Mouse (Mus musculus) naive thymus-derived CD4-positive, alpha-beta T cell, adult 2 months (primary cell): ENCODE results near the gene Psme2.
A peak's percentile ranks its signal among the peaks of the same experiment; 100 is the strongest.

Experiments
- DNase-seq: peaks from one replicate; pipeline ENCODE4 v3.0.0-alpha.2; 2011; ENCODE audit warnings: low read depth

The Psme2 gene

DNA sequence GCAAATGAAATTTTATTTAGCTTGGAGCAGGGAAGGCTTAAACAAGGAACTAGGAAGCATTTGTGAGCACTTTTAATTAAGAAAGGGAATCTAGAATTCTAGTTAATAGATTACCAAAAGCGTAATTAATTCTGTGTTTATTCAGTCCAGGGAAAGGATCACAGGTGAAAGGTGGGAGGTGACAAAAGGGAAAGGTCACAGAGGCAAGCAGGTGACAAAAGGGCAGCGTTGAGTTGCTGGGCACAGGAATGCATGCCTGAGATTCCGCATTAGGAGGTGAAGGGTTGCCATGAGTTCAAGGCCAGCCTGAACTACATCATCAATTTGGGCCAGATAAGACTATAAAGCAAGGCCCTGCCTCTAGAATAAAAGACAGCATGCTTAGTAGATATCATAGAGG, 23.4 kb downstream of the Psme2 start:
- no peak for DNase-seq

DNA sequence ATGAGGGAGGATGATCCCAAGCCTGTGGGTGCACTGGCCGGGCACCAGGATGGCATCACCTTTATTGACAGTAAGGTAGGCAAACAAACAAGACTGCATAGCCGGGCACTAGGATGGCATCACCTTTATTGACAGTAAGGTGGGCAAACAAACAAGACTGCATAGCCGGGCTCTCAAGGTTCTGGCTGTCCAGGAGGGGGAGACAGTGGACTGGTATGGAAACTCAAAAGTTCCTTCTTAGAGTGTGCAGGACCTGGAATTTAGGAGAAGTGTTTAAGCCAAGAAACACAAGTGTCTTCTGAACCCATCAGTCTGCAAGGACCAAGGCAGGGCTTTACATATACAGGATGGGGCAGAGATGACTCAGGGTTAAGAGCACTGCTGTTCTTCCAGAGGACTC, 25.2 kb downstream of the Psme2 start:
- DNase-seq: no peak

DNA sequence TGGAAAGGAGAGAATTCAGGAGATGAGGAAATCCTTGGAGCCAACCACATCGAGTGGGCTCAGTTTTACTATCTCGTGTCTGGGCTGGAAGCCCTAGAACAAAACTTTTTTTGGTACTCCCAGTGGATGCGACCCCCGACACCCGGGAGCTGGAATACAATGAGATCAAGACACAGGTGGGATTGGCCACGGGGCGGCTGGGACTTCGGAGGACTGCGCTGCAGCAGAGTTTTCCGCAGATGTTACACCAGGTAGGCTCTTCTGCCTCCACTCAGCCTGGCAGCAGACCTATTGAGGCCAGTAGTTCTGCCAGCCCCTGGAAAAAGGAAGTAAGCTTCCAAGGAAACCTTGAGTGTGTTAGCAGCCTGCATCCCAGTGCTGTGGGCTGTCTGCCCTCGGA, 27.7 kb downstream of the Psme2 start:
- no peak for DNase-seq

DNA sequence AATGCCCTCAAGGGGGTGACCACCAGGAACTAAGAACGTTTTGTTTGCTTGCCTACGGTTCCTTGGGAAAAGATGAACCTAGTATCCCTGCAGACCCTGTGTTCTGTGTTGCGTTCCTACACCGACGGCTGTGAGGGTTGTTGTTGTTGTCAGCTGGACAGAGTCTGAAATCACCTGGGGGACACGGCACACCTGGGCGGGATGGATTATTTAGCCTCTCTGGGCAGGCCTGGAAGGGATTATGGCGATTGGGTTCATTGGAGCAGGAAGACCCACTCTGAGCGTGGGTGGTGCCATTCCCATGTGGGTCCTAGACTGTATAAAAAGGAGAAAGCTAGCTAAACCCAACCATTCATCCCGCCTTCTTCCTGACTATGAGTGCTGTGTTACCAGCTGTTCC, 29.1 kb downstream of the Psme2 start:
- DNase-seq: no peak

DNA sequence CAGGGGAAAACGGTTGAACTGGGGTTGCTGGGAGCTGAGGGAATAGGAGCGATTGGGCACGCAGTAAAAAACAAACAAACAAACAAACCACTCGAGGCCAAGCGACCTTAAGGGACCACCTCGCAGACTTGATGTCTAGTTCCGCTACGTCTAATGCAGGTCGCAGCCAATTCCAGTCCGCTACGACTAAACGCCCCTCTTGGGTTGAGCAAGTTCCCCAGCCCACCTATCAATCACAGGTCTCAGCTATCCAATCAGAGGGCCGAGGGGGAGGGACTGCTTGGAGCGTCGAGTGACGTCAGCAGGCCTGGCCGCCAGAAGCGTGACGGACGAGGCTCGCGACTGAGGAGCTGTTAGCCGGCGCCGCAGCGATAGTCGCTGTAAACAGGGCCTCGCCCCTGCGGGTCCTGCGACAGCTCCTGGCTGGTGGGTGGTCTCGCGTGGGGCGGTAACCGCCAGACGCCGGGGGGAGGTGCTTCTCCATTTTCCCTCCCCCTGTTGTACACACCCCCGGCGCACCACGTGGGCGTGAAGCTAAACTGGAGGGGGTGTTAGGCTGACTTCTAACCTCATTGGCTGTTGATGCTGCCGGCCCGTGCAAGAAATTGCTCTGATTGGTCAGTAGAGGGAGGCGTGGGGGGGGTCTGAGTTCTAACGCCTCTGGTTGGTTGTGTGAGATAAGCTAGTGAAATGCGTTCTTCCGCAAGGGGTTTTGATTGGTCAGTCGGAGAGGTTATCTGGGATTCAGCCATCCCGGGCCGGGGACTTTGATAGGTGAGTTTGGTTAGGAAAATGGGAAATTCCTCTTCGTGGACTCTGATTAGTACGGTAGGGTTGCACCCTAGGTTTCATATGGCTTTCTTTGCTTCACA, 30.5 kb downstream of the Psme2 start, which contains the start of gene A730061H03Rik:
Gene A730061H03Rik (minus strand): TSS at position 205 of the 872 bp plus-strand sequence.
- DNase-seq: peak; percentile 99

DNA sequence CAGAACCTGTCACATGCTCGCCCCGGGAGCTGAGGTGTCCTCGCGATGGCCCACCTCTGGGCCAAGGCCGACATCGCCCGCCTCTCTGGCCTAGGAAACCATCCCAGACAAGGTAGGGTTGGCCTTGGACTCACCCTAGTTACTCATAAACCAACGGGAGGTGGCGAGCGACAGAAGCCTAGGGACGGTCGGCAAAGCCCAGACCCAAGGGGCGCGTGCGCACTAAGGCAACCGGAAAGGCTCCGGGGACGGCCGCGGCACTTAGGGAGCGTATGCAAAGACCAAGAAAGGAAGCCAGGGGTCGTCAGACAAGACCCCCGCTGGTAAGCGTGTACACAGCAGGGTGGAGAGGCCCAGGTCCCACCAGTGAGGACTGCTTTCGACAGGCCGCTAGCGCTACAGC, 31.1 kb downstream of the Psme2 start, which contains the start of gene Dcaf11:
Gene Dcaf11 (plus strand): TSS at position 208 of the 403 bp plus-strand sequence.
- DNase-seq: peak; percentile 91

DNA sequence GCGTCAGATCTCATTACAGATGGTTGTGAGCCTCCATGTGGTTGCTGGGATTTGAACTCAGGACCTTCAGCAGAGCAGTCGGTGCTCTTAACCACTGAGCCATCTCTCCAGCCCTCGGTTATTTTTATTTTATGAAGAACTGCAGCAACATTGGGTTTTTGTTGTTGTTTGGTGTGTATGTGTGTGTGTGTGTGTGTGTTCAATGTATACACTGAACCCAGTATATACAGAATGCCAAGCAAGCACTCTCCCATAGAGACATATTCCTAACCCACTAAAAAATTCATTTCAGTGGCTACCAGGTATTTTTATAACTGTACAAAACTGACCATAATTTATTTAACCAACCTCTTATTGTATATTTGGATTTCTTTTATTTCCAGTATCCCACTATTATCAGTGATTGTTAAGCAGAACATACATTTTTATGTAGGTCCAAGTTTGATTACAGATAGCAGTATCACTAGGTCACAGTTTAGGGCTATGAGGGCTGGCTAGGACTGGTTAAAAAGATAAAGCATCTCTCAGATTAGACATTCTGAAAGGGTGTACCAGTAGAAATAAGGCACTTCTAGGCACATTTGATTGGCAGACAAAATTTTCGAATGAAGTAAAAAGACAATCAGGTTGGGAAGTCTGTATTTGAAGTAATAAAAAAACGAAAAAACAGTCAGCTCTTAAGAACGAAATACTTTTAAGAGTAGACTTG, 32.0 kb downstream of the Psme2 start:
- no peak for DNase-seq

DNA sequence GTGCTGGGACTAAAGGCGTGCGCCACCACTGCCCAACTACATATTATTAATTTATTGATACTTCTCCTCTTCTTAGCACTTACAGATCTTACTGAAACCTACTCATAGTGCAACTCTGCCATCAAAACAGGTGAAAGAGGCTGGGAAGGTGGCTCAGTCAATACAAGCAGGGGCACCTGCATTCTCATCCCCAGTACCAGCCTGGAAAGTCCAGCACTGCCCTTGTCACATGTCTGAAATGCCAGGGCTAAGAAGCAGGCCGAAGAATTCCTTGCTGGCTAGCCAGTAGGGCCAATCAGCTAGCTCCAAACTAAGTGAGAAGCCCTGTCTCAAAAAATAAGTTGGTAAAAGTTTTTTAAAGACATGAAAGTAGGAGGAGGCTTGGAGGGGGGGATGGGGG, 33.3 kb downstream of the Psme2 start:
- DNase-seq: no peak

DNA sequence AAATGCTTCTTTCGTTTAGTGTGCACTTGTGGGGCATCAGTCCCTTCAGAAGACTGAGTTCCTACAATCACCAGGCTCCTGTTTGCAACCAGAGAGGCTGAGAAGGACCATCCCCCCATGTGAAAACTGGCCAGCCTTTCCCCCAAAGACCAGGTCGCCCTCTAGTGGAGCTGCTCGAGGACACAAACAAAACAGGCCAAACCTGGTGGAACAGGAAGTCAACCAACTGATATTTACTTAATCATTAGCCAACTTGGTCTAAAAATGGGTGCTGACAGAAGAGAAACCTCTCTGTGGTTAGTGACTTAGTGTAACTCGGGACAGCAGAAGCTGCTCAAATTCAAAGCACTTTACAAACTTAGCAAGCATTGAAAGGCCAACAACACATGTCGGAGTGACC, 33.9 kb downstream of the Psme2 start:
- peak; percentile 80 for DNase-seq

DNA sequence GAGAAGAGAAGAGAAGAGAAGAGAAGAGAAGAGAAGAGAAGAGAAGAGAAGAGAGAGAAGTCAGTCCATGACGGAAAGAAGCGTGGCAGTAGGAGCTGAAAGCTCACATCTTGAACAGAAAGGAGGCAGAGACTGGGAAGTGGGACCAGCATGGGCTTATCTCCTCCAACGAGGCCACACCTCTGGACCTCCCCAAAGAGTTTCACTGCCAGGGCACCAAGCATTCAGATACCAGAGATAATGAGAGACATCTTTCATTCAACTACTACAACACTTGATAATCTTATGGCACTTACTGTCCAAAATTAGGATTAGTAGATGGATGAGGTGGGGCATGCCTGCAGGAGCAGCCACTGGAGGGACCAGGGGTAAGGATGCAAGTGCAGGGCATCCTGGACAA, 35.1 kb downstream of the Psme2 start:
- DNase-seq: no peak

DNA sequence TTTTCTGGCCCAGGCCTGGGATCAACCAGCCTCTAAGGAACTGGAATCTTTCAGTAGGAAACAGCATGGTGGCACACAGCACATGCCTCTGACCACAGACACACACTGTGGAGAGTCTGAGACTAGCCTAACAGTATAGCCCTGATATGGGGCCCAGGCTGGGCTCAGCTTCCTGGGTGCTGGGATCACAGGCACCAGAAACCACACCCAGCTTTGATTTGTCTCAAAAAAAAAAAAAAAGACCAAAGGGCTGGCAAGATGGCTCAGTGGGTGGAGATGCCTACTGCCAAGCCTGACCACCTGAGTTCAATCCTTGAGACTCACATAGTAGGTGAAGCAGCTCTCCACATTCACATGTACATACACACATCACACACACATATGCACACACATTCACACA, 36.3 kb downstream of the Psme2 start:
- DNase-seq: peak; percentile 47

DNA sequence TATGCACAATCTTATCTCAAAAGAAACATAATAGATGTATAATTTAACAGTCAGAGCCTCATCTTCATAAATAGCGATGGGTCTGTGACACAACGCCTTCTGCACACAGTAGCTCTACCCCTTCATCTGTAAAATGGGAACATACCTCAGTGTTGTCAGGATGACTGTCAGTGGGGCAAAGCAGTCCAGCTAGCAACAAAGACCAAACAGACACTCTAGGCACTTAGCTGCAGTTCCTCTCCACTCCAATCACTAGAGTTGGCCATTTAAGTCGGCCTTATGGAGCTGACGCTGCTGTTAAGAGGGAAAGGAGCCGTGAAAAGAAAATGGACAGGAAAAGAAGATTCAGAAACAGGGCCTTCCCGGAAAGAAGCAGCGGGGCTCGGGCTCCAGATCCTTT, 39.1 kb downstream of the Psme2 start:
- no peak for DNase-seq

DNA sequence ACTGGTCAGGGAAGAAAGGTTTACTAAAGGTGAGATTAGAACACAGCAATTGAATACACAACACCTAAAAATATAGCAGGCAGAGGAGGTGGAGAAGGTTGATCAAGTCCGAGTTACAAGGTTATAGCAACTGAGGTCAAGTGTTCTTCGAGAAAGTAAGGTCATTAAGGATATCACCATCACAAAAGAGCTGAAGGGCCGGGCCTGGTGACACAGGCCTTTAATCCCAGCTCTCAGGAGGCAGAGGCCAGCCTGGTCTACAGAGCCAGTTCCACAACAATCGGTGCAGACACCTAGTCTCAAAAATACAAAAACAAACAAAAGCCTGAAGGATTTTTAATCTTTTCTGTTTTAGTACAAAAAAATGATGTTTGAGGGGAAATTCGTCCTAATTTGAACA, 39.6 kb downstream of the Psme2 start:
- no peak for DNase-seq

DNA sequence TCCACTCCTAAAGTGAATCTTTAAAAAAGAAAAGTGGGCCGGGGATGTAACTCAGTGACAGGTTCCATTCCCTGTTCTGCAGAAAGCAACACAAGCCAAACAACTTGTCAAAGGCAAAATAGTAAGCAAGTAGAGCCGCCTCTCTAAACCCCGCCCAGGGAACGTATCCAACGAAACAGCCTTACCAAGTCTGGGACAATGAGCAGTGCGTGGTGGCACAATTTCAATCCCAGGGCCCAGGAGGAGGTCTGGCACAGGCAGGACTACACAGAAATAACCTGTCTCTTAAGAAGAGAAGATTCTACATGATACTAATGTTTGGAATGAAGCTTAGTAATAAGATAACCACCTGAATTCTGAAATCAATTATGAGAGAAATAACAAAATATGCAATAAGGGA, 40.7 kb downstream of the Psme2 start:
- DNase-seq: no peak

DNA sequence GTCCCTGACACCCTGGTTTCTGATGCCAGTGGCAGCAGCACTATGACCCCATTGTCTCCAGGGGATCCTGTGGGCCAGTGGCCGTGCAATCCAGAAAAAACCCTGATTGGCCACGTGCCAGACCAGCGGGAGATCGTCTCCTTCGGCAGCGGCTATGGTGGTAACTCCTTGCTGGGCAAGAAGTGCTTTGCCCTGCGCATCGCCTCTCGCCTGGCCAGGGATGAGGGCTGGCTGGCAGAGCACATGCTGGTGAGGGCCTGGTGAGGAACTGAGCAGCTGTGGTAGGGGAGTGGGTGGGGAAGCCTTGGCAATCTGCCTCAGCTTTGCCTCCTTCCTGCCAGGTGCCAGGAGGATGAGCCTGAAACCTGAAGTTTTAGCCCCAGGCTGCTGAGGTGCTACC, 46.6 kb downstream of the Psme2 start:
- DNase-seq: no peak

DNA sequence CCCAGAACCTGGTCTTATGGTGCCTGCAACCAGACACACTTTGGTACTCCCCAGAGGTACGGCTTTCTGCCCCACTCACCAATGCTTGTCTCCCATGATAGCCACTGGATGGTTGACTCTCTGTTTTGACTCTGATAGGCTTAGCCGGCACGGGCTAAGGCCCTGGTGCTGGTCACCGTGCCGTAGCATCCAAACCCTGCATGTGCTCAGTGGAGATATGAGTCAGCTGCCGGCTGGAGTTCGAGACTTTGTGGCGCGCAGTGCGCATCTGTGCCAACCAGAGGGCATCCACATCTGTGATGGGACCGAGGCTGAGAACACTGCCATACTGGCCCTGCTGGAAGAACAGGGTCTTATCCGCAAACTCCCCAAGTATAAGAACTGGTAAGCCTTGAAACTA, 48.6 kb downstream of the Psme2 start:
- DNase-seq: no peak

DNA sequence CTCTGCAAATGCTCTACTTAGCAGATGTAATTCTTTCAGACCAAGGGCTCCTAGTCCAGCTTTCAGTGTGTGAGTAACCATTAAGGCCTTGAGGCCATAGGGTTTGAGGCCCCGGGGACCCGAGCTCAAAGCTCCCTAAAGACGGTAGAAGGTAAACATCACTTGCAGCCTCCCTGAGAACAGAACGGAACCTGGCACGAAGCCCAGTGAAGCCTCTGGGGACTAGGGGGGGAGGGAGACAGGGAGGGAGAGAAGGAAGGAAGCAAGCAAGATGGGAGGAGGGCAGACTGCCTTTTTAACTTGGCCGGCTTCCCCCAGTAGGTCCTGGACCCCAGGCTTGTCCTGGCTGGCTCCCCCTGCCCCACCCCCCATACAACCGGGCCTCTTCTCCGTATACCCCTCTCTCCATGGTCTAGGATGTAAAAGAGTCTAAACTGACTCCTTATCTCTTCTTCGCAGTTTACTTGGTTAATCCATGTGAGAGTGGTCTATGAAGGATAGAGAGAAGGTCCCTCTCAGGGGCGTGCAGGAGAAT, 50.1 kb downstream of the Psme2 start:
- peak; percentile 73 for DNase-seq

DNA sequence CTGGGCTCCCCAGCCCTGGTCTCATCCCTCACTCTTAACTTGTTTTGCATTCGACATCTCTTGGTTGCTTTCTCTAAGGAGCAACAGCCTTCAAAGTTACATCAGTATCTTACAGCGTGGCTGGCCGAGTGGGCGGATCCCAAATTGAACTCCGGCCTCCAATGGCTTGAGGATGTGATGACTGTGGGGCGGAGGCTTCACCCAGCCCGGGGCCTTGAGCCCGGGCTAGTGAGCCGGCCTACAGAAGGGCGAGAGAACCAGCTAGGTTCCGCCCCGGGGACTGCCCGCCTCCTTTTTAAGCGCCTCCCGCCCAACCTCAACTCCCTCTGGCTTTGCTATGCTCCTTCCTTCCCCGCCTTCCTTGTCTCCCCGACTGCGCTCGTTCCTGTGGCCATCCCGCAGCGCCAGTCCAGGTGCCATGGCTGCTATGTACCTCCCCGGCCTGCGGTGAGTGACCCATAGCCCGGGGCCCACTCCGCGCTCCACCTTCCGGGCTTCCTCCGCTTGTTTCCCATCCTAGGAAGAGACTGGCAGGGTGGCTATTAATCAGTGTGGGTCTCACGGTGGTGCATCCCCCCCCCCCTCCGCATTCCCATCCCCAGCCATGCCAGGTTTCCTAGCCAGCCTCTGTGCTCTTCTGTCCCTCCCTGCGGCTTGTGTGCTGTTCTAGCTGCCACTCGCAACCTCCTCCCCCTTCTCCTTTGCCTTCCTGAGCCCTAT, 50.7 kb downstream of the Psme2 start, which contains the start of gene Pck2:
Gene Pck2 (plus strand): TSS at position 200 of the 720 bp plus-strand sequence.
- DNase-seq: peak; percentile 55
